Mouse (Mus musculus) MN1 (cell line): ENCODE results near the gene Mrpl33.
A peak's percentile ranks its signal among the peaks of the same experiment; 100 is the strongest.
"Not testable (repeated sequence)": the region's sequence is repeated elsewhere in the genome, so short reads cannot be mapped to it uniquely, and the experiment has no call there.

Experiments used
- DNase-seq: peaks from one replicate; pipeline ENCODE4 v3.0.0-alpha.2; 2016; ENCODE audit warnings: low spot score

The Mrpl33 gene

GRCm38 (mm10) chr5:31596481-31597429 lies at the start of gene Mrpl33:
Gene Mrpl33, plus strand, starts transcription at chr5:31596935.
- peak; percentile 76 for DNase-seq

GRCm38 (mm10) chr5:31559401-31559800 lies 37.3 kb upstream of the Mrpl33 start:
- no peak for DNase-seq

- no peak for DNase-seq
Measured at GRCm38 (mm10) chr5:31560352-31560751, 36.4 kb upstream of the Mrpl33 start.

GRCm38 (mm10) chr5:31562036-31562666 lies 34.6 kb upstream of the Mrpl33 start:
- no peak for DNase-seq

GRCm38 (mm10) chr5:31563496-31563895 lies 33.2 kb upstream of the Mrpl33 start:
- DNase-seq, result peak; percentile 87

- DNase-seq, result no peak
Measured at GRCm38 (mm10) chr5:31563905-31564304, 32.8 kb upstream of the Mrpl33 start.

GRCm38 (mm10) chr5:31564976-31565375 lies 31.8 kb upstream of the Mrpl33 start:
- DNase-seq, result peak; percentile 62

GRCm38 (mm10) chr5:31566026-31566425 lies 30.7 kb upstream of the Mrpl33 start:
- DNase-seq, result no peak

- DNase-seq, result no peak
Measured at GRCm38 (mm10) chr5:31566457-31566856, 30.3 kb upstream of the Mrpl33 start.

- no peak for DNase-seq
Measured at GRCm38 (mm10) chr5:31567951-31568657, 28.6 kb upstream of the Mrpl33 start.

- DNase-seq, result peak; percentile 34
Measured at GRCm38 (mm10) chr5:31571023-31571608, 25.6 kb upstream of the Mrpl33 start.

- DNase-seq, result no peak
Measured at GRCm38 (mm10) chr5:31573722-31574121, 23.0 kb upstream of the Mrpl33 start.

GRCm38 (mm10) chr5:31576539-31576975 lies 20.2 kb upstream of the Mrpl33 start:
- peak; percentile 82 for DNase-seq

- DNase-seq, result no peak
Measured at GRCm38 (mm10) chr5:31581263-31581662, 15.5 kb upstream of the Mrpl33 start.

GRCm38 (mm10) chr5:31581932-31582331 lies 14.8 kb upstream of the Mrpl33 start:
- DNase-seq, result no peak

- no peak for DNase-seq
Measured at GRCm38 (mm10) chr5:31583261-31583660, 13.5 kb upstream of the Mrpl33 start.

GRCm38 (mm10) chr5:31585526-31585925 lies 11.2 kb upstream of the Mrpl33 start:
- no peak for DNase-seq

GRCm38 (mm10) chr5:31588016-31588415 lies 8.7 kb upstream of the Mrpl33 start:
- no peak for DNase-seq

GRCm38 (mm10) chr5:31588672-31589071 lies 8.1 kb upstream of the Mrpl33 start:
- not testable (repeated sequence) for DNase-seq

GRCm38 (mm10) chr5:31589711-31590319 lies 6.9 kb upstream of the Mrpl33 start:
- DNase-seq, result peak; percentile 85

GRCm38 (mm10) chr5:31591122-31591521 lies 5.6 kb upstream of the Mrpl33 start:
- DNase-seq, result no peak

- no peak for DNase-seq
Measured at GRCm38 (mm10) chr5:31595868-31596267, 867 bp upstream of the Mrpl33 start.
